Mouse (Mus musculus): ENCODE measurements around the gene Edc4. TPM values are rescaled to one million over a fixed set of nuclear protein-coding genes. Genes with fewer than 3 reads are reported as not detected.
A peak's percentile ranks its signal among the peaks of the same experiment; 100 is the strongest.

The Edc4 gene
- polyA plus RNA-seq, 1 experiment, result 71.3 TPM

DNA sequence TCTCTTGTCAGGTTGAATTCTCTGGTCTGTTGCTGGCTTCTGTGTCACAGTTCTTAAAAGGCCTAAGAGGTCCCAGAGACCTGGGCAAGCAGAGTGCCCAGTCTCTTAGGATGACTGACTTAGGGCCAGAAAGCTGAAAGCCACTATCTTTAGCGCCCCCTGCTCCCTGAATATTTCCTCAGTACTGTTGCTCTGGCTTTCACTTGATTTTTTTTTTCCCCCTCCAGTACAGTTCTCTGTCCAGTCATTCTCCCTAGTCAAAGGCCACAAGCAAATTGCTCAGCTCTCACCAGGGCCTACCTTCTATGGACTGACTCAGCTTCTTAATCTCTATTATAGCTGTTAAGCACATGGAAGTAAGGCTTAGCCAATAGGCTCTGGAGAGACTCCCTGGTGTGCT lies 18.7 kb upstream of the Edc4 start:
- peak overlapping the region; percentile 77 for H3K4me3 ChIP-seq (ENCODE audit: insufficient read depth, low read length)
- peaks cover 3% of the 10 kb centered on the region; the same call in 1 of the 2 replicates for H3K4me1 ChIP-seq (ENCODE audit: control insufficient read depth, insufficient read depth, low read length)
- H3K27ac ChIP-seq (ENCODE audit: insufficient read depth, low read length), result no peak overlapping the region
- TF ChIP-seq POLR2A (IDR thresholded peaks at IDR 0.05; ENCODE audit: extremely low read depth, insufficient read depth, low read length) (no peak), CTCF (IDR thresholded peaks at IDR 0.05; ENCODE audit: extremely low read depth, insufficient read depth, low read length) (peak; percentile 13; the same call in 1 of the 2 replicates)

GRCm38 (mm10) chr8:105866364-105867029 lies 14.2 kb upstream of the Edc4 start:
- Histone ChIP-seq H3K4me3 (ENCODE audit: insufficient read depth, low read length) (no peak overlapping the region), H3K4me1 (ENCODE audit: control insufficient read depth, insufficient read depth, low read length) (peaks cover 1% of the 10 kb centered on the region; the same call in 1 of the 2 replicates), H3K27ac (ENCODE audit: insufficient read depth, low read length) (no peak overlapping the region)
- TF ChIP-seq POLR2A (IDR thresholded peaks at IDR 0.05; ENCODE audit: extremely low read depth, insufficient read depth, low read length), result no peak
- 0 out of 2 replicates have a peak, but pooled peaks have one; percentile 2 for TF ChIP-seq CTCF (IDR thresholded peaks at IDR 0.05; ENCODE audit: extremely low read depth, insufficient read depth, low read length)

GRCm38 (mm10) chr8:105874301-105874700 lies 6.4 kb upstream of the Edc4 start:
- peak overlapping the region; percentile 30 for H3K27ac ChIP-seq (ENCODE audit: insufficient read depth, low read length)

DNA sequence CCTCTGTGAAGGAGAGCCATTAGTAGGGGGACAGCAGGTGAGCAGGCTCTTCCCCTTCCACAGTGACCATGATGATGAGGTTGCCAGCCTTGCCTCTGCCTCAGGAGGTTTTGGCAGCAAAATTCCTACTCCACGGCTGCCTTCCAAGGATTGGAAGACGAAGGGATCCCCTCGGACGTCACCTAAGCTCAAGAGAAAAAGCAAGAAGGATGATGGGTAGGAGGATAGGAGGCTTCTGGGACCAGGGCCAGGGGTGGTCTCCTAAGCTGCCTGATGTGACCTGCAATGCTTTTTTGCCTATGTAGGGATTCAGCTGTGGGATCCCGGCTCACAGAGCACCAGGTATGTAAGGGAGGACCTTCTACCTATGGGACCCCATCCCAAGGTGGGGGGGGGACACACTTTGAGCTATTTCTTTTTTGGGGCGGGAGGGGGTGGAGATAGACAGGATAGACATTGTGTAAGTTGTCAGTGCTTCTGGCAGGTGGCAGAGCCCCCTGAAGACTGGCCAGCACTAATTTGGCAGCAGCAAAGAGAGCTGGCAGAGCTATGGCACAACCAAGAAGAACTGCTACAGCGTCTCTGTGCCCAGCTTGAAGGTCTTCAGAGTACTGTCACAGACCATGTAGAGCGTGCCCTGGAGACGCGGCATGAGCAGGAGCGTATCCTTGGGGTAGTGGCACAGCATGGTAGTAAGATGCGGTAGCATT lies 9.2 kb downstream of the Edc4 start:
- TF ChIP-seq POLR2A (IDR thresholded peaks at IDR 0.05; ENCODE audit: extremely low read depth, insufficient read depth, low read length) (no peak), CTCF (IDR thresholded peaks at IDR 0.05; ENCODE audit: extremely low read depth, insufficient read depth, low read length) (no peak)
- Histone ChIP-seq H3K27ac (ENCODE audit: insufficient read depth, low read length) (no peak overlapping the region), H3K4me1 (ENCODE audit: control insufficient read depth, insufficient read depth, low read length) (no peaks in the 10 kb centered on the region), H3K4me3 (ENCODE audit: insufficient read depth, low read length) (no peak overlapping the region)

More at GRCm38 (mm10) chr8:105874301-105874700, 6.4 kb upstream of the Edc4 start:
- Histone ChIP-seq H3K4me3 (ENCODE audit: insufficient read depth, low read length) (no peak overlapping the region), H3K4me1 (ENCODE audit: control insufficient read depth, insufficient read depth, low read length) (peaks cover 12% of the 10 kb centered on the region)
- TF ChIP-seq CTCF (IDR thresholded peaks at IDR 0.05; ENCODE audit: extremely low read depth, insufficient read depth, low read length) (no peak), POLR2A (IDR thresholded peaks at IDR 0.05; ENCODE audit: extremely low read depth, insufficient read depth, low read length) (no peak)

- no peak for TF ChIP-seq CTCF (IDR thresholded peaks at IDR 0.05; ENCODE audit: extremely low read depth, insufficient read depth, low read length)
- no peak for TF ChIP-seq POLR2A (IDR thresholded peaks at IDR 0.05; ENCODE audit: extremely low read depth, insufficient read depth, low read length)
- no peaks in the 10 kb centered on the region for H3K4me1 ChIP-seq (ENCODE audit: control insufficient read depth, insufficient read depth, low read length)
- no peak overlapping the region for H3K4me3 ChIP-seq (ENCODE audit: insufficient read depth, low read length)
- 0 out of 2 replicates have a peak overlapping the region, but pooled peaks have one; percentile 35 for H3K27ac ChIP-seq (ENCODE audit: insufficient read depth, low read length)
Measured at GRCm38 (mm10) chr8:105890870-105891269, 10.2 kb downstream of the Edc4 start.

DNA sequence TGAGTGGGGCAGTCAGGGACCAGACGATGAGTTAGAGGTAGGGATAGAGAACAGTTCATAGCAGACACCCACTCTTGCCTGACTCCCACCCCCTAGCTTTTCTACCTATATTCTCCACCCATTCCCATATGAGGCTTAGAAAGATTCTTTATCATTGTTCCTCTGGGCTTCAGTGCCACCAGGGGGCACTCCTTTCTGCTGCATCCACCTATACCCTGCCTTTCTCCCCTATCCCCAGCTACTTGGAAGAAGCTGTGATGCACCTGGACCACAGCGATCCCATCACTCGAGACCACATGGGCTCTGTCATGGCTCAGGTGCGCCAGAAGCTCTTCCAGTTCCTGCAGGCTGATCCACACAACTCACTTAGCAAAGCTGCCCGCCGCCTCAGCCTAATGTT lies 11.8 kb downstream of the Edc4 start:
- H3K4me3 ChIP-seq (ENCODE audit: insufficient read depth, low read length), result no peak overlapping the region
- TF ChIP-seq CTCF (IDR thresholded peaks at IDR 0.05; ENCODE audit: extremely low read depth, insufficient read depth, low read length) (peak; percentile 69), POLR2A (IDR thresholded peaks at IDR 0.05; ENCODE audit: extremely low read depth, insufficient read depth, low read length) (0 out of 2 replicates have a peak, but pooled peaks have one; percentile 9)
- H3K4me1 ChIP-seq (ENCODE audit: control insufficient read depth, insufficient read depth, low read length), result no peaks in the 10 kb centered on the region
- no peak overlapping the region for H3K27ac ChIP-seq (ENCODE audit: insufficient read depth, low read length)

- H3K4me3 ChIP-seq (ENCODE audit: insufficient read depth, low read length), result no peak within 1 kb of the TSS
- peak within 1 kb of the TSS; percentile 47 for H3K27ac ChIP-seq (ENCODE audit: insufficient read depth, low read length)
- no peak for TF ChIP-seq CTCF (IDR thresholded peaks at IDR 0.05; ENCODE audit: extremely low read depth, insufficient read depth, low read length)
- TF ChIP-seq POLR2A (IDR thresholded peaks at IDR 0.05; ENCODE audit: extremely low read depth, insufficient read depth, low read length), result peak; percentile 53; the same call in 1 of the 2 replicates
- no peaks in the 10 kb centered on the region for H3K4me1 ChIP-seq (ENCODE audit: control insufficient read depth, insufficient read depth, low read length)
Measured at GRCm38 (mm10) chr8:105893339-105893738, 12.7 kb downstream of the Edc4 start, which contains the start of gene Nrn1l. Gene Nrn1l, plus strand, starts transcription at chr8:105893567.

DNA sequence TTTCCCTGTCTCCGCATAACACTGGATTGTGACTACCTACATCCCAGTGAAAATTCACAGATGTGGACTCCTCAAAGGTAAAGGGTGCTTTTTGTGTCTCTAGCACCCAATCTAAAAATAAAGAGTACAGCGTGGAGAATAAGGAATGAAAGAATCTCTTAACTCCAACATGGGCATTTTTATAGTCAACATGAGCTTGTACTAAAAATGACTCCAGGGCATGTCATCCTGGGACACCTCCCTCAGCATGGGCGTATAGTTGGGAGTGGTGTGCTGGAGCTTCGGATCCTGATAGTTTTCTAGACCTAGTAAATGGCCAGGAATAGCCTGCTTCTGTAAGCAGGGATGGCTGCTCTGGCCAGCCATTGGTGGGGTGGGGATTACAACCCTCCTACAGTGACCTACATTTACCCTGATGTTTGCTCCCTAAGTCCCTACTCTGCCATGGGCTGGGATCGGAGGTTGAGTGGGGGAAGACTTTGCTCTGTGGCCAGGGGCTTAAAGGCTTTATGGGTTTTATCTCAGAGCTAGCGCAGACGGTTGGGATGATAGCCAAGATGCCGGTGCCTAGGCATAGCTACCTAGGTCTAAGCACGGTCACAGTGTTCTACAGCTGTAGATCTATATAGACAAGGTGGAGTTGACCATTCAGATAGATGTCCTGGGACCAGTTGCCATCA lies 17.3 kb downstream of the Edc4 start:
- no peak for TF ChIP-seq CTCF (IDR thresholded peaks at IDR 0.05; ENCODE audit: extremely low read depth, insufficient read depth, low read length)
- TF ChIP-seq POLR2A (IDR thresholded peaks at IDR 0.05; ENCODE audit: extremely low read depth, insufficient read depth, low read length), result no peak
- H3K4me1 ChIP-seq (ENCODE audit: control insufficient read depth, insufficient read depth, low read length), result no peaks in the 10 kb centered on the region
- H3K4me3 ChIP-seq (ENCODE audit: insufficient read depth, low read length), result no peak overlapping the region
- no peak overlapping the region for H3K27ac ChIP-seq (ENCODE audit: insufficient read depth, low read length)

- Histone ChIP-seq H3K4me1 (ENCODE audit: control insufficient read depth, insufficient read depth, low read length) (no peaks in the 10 kb centered on the region; the same call in 1 of the 2 replicates), H3K27ac (ENCODE audit: insufficient read depth, low read length) (peak within 1 kb of the TSS; percentile 96), H3K4me3 (ENCODE audit: insufficient read depth, low read length) (peak within 1 kb of the TSS; percentile 93)
- no peak for TF ChIP-seq CTCF (IDR thresholded peaks at IDR 0.05; ENCODE audit: extremely low read depth, insufficient read depth, low read length)
- peak; percentile 66 for TF ChIP-seq POLR2A (IDR thresholded peaks at IDR 0.05; ENCODE audit: extremely low read depth, insufficient read depth, low read length)
Measured at GRCm38 (mm10) chr8:105900180-105900940, 19.7 kb downstream of the Edc4 start, which contains the start of gene Pskh1. Gene Pskh1, plus strand, starts transcription at chr8:105900441.
